Mouse (Mus musculus): ENCODE measurements around the gene Prpf18.
A peak's percentile ranks its signal among the peaks of the same experiment; 100 is the strongest.
"Not testable (repeated sequence)": the region's sequence is repeated elsewhere in the genome, so short reads cannot be mapped to it uniquely, and the experiment has no call there.

Gene Prpf18

DNA sequence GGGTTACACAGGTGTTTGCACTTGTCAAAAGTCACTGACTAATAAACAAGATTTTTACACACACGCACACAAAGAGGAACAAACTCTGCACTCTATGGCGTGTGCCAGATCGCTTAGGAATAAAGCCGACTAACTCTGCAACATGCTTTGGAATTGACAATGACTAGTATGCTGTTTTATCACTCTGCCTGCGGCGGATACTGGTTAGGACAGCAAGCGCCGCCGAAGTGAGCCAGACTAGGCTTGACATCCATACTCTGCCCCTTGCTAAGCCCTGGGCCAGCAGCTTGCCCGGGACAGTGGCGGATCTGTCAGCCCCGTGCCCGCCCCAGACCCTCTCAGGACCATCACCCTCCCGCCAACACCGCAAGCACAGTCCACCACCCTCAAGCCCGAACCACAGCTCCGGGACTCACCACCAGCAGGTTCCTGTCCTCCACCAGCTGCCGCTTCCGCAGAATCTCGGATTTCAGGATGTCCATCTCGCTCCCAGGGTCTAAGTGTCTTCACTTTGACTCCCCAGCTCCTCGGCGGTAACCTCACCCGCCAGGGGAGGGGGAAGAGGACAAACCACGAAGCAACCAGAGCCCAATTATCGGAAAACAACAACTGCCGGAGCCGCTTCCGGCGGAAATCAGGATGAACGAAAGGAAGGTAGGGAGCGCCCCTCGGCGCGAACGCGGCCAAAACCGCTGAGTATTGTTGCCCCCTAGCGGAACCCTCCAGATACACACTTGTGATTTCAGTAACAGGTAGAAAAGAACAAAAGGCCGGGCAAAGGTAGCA, at the start of gene Prpf18:
Gene Prpf18 (minus strand): TSS at position 614 of the 786 bp plus-strand sequence.
- DNase-seq (ENCODE audit: low read depth): peak; percentile 54

DNA sequence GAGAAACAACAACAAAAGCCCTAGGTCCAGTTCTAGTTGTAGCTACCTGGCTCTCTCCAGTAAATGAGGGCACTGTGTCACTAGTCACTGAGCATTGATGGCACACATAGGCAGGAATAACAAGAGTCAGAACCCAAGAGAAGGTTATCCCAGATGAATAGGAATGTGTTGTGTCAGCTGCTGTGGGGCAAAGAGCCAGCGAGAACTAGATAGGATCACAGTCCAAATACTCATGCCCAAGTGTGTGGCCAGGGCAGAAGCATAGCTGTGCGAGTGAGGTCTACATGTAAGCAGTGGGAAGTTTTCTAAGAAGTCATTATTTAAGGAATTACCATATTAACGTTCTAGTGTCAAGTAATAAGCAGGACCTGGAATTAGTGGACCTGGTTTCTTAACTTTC, 28.0 kb upstream of the Prpf18 start:
- DNase-seq (ENCODE audit: low read depth): no peak

DNA sequence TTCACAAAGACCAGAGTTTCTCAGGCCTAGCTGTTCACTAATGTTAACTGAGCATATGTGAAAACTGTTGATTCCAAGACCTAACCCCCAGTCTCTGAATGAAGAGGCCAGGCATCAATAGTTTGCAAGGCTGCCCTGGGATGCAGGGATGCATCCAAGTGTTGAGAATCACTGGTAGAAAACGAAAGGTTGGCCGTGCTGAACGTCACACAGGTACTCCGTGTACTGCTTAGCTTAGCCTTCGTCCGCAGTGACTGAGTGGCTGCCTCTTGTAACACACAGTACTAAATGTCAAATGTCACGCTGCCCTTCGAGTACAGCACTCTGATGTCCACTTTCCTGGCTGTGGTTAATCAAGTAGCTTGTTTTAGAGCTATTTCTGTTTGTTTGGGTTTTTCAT, 19.7 kb upstream of the Prpf18 start:
- no peak for DNase-seq (ENCODE audit: low read depth)

DNA sequence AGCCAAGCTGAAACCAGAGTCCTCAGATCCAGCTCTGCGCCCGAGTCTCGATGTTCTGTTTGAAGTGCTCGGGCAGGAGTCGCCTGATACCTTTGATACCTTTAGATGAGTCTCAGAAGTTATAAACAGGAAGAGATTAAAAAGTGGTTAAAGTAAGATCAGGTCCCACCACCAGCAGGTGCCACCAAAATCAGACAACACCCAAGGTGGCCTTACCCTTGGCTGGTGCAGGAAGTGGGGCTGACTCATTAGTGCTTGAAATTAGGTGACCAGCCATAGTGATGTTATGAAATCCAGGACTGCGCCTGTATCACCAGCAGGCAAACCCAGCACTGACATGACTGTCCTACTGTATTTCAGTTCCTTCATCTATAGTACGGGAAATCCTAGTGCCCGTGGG, 17.8 kb upstream of the Prpf18 start:
- no peak for DNase-seq (ENCODE audit: low read depth)

DNA sequence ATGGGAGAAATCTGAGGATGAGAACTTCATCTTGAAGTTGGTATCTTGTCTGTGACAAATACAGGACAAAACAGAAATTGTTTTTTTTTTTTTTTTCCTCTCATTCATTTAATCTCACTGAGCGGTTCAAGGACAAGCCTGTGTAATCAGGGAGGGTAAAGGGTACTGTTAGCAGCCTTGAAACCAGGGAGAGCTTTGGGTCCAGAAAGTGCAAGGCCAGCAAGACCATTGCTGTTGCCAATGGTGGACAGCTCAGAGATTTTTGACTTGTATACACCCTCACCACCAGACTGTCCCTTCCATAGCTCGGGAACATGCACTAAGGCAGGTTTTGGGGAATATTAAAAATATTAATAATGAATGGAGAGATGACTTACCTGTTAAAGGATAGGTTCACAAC, 16.7 kb upstream of the Prpf18 start:
- DNase-seq (ENCODE audit: low read depth): no peak

DNA sequence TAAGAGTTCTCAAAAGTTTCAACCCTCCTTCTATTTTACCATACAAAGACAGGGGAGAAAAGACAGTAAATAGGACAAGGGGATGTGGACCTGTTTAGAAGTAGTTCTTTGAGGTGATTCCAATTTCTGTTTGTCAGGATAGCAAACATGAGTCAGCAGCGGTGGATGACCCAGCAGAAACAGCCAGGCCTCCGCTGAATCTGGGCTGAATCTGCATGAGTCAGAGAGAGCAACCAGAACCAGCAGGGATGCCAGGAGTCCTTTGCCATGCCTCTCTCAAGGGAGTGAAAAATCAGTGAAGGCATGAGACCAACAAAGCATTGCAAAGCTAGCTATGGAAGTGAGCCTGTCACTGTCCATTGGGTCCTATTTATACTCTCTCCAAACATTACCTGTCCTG, 8.8 kb upstream of the Prpf18 start:
- no peak for DNase-seq (ENCODE audit: low read depth)

DNA sequence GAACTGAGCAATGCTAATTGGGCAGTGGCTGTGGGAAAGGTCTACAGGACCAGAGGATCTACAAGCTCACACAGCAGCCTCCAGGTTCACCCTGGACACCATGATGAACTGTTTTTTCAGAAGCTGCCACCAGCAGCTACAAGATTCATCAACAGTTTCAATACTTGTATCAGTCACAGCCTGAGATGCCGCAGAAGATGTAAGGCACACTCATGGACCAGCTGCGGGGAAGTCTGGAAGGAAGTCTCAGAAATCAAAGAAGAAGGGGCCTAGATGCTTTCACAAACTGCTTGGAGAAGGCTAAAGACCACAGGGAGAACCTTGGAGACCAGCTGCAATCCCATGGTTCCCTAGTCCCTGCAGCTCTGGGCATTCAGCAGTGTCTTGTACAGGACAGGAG, 2.3 kb downstream of the Prpf18 start:
- no peak for DNase-seq (ENCODE audit: low read depth)

DNA sequence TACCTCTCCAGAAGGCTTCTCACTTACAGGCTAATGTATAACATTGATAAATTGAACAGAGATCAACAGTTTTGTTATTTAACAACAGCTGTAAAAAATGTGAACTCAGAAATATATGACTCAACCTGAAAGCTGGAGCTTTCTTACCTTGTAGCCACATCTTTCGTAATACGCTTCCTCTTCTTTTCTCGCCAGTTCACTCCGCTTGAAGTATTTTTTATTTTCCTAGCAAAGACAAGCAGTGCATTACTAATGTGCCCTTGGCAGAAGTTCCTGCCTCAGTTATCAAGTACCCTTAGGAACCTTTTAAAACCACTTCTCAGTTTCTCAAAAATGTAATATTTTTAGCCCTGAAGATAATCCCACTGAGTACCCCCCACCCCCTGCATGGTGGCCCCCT, 3.8 kb downstream of the Prpf18 start:
- DNase-seq (ENCODE audit: low read depth): no peak

DNA sequence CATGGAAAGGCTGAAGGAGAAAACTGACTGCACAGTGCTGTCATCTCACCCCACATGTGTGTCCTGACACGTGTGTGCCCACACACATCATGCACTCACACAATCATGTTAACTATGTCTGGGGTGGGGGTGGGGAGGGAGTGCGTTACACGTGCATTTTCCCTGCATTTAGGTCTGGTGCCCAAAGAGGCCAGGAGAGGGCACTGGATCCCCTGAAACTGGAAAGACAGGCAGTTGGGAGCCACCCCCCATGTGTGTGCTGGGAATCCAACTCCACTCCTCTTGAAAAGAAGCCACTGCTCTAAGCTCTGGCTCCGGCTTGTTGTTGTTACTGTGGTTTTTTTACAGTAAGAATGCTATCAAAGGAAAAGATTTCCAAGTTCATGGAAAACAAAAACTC, 6.8 kb downstream of the Prpf18 start:
- no peak for DNase-seq (ENCODE audit: low read depth)

DNA sequence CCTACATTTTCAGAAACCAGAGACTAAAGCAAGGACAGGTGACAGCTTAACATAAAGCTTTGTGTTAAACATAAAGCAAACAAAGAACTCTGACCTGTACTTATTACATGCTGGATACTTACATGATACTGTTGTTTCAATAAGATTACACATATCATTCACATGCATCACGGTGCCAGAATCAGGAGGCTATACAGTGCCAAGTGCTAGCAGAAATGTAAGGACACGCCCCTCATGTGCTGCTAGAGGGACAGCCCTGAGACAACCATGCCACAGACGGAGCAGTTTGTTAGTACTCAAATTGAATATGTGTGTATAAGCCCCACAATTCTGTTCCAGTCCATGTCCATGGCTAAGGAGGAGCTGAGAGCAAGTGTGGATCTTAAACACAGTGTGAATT, 13.7 kb downstream of the Prpf18 start:
- no peak for DNase-seq (ENCODE audit: low read depth)

DNA sequence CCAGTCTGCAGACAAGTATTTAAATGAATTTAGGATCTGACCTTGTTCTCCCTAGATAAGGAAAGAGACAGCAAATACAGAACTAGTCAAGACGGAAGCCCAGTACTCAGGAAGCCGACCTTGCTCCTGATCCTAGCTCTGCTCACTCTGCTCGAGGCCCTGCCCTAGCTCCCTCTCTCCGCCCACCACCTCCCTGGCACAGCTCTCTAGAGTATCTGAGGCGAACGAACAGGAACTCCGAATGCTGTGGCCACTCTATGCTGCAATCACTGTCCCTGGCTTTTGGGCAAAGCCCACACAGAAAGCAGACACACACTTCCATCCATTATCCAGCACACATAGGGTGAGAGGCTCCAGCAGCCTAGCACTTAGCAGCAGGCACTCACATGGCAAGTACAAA, 15.3 kb downstream of the Prpf18 start:
- DNase-seq (ENCODE audit: low read depth): no peak

DNA sequence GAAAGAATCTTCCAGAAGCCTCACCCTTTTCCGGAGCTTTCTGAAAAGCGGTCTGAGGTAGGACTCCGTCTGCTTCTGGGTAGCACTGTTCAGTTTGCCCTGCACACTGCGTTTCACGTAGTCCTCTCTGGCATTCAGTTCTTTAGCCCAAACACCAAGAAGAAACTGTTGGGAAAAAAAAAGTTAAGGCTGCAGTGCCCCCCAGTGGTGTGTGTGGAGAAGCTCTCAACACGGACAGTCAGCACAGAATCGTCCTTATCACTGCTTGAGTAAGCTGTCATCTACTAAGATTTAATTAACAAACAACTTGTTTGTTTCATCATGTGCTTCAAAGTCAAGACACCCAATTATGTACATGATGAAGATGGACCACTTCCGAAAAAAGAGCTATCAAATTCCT, 16.1 kb downstream of the Prpf18 start:
- no peak for DNase-seq (ENCODE audit: low read depth)

DNA sequence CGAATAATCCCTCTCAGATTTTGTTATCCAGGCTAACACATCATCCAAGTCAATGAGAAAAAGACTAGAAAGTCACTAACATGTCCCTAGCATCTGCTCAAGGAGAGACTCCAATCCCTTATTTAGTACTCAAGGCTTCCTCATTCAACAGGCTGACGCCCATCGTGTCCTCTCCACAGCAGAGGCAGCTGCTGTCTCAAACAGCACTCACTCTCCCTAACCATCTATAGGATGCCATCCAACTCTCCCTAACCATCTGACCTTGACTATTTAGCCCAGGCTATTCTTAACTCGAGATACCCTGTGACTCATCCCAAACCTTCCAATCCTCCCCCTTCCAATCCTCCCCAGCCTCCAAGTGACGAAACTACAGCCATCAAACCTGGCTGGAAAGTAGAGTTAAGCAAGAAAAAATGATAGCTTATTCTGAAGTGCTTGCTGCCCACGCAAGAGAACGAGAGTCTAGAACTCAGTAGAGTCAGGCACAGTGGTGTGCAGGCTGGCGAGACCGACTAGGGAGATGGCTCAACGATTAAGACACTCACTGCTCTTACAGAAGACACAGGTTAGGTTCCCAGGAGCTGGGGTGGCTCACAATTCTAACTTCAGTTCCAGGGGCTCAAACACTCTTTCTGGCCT, 21.6 kb downstream of the Prpf18 start:
- no peak for DNase-seq (ENCODE audit: low read depth)

DNA sequence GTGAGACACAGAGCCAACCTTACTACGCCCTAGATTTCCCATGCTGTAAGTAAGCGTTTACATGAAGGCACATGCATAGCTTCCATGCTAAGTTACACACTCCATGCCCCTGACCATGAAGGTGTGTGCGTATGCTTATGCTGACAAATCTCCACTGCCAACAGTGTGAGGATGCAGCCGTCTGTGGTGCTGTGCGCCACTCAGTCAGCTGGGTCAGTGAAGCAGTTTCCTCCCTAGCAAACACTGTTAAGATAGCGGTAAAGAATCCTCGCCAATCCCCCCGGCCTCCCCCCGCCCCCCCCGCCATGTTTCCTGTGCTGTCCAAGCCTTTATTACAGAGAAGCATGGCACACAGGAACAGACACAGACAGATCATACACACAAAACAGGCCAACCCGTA, 22.4 kb downstream of the Prpf18 start:
- no peak for DNase-seq (ENCODE audit: low read depth)

DNA sequence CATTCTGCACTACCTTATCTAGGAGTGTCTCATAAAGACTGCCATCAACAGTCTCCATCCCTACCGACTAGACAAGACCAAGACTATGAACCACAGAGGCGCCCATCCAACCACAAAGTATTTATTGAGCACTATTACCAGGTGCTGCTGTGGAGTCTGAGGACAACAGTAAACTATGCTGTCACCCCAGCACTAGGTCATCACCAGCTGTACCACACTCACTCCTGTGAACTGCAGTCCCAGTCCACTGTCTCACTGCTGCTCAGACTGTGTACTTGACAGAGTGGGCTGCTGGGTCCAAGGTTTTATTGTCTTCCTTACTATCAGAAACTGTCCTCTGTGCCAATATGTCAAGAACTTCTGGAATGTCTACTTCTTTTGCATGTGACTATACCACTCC, 23.0 kb downstream of the Prpf18 start:
- no peak for DNase-seq (ENCODE audit: low read depth)

DNA sequence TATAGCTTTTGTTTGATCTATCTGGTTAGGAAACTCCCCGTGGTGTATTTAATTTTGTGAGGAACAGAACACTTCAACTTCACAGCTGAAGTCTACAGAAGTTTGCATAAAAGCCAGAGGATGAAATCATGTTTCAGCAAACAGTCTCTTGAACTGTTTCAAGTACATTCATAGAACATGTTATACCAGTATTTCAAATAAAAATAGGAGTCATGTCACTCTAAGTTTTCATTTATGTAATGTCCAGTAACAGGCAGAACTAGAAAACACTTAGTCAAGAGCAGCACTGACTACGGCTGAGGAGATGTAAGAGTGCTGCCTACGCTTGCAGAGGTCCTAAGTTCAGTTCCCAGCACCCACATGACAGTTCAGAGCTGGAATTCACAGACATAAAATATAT, 25.0 kb downstream of the Prpf18 start:
- no peak for DNase-seq (ENCODE audit: low read depth)

DNA sequence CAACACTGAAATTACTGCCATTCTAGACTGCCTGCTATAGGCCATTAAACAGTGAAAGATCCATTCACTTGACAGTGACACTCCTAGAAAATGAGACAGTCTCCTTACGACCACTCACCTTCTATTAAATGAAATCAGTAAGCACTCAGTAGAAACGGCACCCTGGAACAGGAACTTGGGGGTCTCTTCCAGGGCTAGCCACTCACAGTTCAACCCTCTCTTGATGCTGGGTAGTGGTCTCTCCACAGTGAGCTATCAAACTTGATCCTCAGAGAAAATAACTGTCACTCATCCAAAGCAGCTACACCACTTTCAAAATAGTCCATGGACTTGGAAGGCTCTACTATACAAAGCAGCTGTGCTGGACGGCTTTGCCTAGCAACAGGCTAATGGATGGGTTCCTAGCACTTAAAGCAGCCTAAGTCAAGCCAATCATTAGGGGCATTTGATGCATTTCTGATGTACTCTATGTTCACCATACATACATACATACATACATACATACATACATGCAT, 30.4 kb downstream of the Prpf18 start:
- DNase-seq (ENCODE audit: low read depth): no peak

DNA sequence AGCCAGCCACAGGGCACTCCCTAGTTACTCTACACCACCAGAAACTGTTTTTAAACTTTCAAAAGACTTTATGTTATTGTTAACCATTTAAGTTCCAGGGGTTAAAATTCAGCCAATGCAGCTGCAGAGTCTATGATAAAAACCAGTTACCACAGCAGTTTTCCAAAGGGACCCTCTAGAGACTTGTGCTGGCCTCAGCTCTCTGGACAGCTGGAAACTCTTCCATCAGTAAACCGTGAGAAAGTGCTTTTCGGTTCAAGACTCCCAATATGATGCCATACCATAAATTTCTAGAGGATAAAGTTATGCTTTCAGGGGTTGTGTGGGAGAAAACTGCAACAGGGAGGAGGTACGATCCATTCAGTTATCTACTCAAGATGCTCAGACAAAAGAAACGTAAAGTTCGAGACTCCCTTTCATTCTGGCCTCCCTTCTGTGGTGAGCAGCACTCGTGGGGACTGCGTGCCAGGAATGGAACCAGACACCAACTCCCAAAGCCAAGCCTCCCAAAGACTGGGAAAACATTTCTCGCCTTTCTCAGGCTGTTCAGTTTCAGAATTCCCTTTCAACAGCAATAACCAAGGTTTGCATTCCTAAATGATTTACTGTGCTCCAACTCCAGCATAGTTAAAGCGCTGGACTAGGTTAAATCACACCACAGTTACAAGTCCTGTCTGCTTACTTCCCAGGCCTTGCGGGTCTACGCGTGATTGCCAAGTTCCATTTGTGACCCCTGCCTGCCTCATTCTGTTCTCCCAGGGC, 31.1 kb downstream of the Prpf18 start:
- DNase-seq (ENCODE audit: low read depth): peak; percentile 96

DNA sequence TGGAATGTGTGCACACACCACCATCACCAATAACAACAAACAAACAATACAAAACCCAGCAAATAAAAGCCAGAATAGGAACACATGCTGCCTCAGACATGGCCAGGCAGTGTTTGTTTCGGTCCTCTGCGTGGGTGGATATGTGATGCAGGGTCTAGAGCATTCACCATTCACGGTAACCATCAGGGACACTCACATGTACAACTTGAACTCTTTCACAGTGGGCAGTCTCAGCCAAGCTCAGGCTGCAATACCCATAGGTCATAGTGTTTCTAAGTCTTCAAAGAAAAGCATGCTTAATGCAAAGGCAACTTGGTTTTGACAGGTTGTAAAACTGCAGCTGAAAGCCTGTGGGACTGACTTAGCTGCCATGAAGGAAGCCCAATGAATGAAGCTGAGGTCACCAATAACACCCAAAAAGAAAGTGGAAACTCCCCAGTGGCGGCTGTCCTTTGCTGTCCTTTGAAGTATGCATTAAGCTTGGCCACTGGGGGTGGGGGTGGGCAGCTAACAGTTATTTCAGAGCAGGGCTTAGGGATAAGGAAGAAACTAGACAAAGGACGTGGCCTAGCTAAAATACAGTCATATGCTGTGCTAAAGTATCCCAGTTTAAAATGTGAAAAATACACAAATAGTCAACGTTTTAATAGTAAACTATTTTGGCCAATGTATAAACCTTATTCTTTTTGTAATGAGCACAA, 31.9 kb downstream of the Prpf18 start:
- no peak for DNase-seq (ENCODE audit: low read depth)

DNA sequence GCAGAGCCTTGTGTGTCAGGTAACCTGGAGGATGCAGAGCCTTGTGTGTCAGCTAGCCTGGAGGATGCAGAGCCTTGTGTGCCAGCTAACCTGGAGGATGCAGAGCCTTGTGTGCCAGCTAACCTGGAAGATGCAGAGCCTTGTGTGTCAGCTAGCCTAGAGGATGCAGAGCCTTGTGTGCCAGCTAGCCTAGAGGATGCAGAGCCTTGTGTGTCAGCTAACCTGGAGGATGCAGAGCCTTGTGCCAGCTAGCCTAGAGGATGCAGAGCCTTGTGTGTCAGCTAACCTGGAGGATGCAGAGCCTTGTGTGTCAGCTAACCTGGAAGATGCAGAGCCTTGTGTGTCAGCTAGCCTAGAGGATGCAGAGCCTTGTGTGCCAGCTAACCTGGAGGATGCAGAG, 32.8 kb downstream of the Prpf18 start:
- DNase-seq (ENCODE audit: low read depth): not testable (repeated sequence)

DNA sequence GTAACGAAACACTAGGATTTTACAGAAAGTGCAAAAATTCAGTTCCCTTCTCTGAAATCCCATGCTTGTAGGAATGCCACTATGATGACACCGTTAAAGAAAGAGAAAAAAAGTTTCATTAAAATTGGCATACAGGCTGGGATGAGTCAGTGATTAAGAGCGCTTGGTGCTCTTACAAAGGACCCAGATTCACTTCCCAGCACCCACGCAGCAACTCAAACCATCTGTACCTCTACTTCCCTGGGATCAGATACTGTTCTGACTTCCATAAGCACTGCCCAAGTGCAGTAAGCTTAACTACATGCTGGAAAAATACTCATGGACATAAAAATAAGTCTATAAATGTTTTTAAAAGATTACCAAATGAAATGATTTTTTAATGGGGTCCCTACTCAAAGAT, 34.9 kb downstream of the Prpf18 start:
- DNase-seq (ENCODE audit: low read depth): no peak

DNA sequence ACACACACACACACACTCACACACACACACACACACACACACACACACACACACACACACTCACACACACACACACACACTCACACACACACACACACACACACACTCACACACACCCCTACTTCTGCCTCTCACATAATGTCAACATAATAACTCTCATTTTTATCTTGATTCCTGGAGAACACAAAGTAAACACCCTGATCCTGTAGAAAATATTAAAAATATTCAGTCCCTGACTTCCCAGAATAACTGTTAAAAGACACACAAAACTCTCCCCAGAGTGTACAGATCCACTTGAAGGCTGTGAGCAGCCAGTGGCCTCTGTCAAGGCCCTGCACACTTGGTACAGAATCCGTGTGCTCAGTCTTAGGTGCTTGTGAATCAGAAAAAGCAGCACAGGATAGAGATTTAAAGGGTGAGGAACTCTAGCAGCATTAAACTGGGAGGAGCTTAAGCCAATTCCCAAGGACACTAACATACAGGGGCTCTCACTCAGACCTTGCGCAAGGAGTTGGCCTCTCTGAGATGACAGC, 36.8 kb downstream of the Prpf18 start:
- DNase-seq (ENCODE audit: low read depth): no peak

Measured in fibroblast of lung, adult 2 months (primary cell).